Mouse (Mus musculus) midbrain, embryonic 14.5 days (tissue): ENCODE measurements around the gene Map7. TPM values are rescaled to one million over a fixed set of nuclear protein-coding genes. Genes with fewer than 3 reads are reported as not detected.
A peak's percentile ranks its signal among the peaks of the same experiment; 100 is the strongest.

Source experiments
- ATAC-seq: fragments of 200-750 bp; cut with Nextera tagmentation; 2 replicates; pipeline ENCODE4 v1.8.0; 2017; ENCODE audit warnings: moderate number of reproducible peaks, moderate library complexity; ENCODE audit not compliant: low FRiP score, low TSS enrichment
- DNase-seq: peaks from one replicate; pipeline ENCODE4 v3.0.0-alpha.2; 2015
- H3K27ac ChIP-seq: fragments of 300-500 bp; sonication (generic); replicated peaks from 2 replicates; pipeline ENCODE4 v1.5.1; 2014; ENCODE audit warnings: mild to moderate bottlenecking, low read depth, low read length, moderate library complexity
- H3K27me3 ChIP-seq: fragments of 300-500 bp; sonication (generic); 2 replicates; pipeline ENCODE4 v1.6.1; 2014; ENCODE audit warnings: low read length, control low read depth, mixed read lengths; ENCODE audit not compliant: control insufficient read depth, insufficient read depth
- H3K36me3 ChIP-seq: fragments of 300-500 bp; sonication (generic); 2 replicates; pipeline ENCODE4 v1.6.1; 2014; ENCODE audit warnings: low read length, control low read depth; ENCODE audit not compliant: control insufficient read depth, insufficient read depth
- H3K4me1 ChIP-seq: fragments of 300-500 bp; sonication (generic); 2 replicates; pipeline ENCODE4 v1.6.1; 2014; ENCODE audit warnings: mild to moderate bottlenecking, antibody characterized with exemption, low read length, control low read depth; ENCODE audit not compliant: control insufficient read depth, insufficient read depth
- H3K4me2 ChIP-seq: fragments of 300-500 bp; sonication (generic); 2 replicates; pipeline ENCODE4 v1.6.1; 2014; ENCODE audit warnings: mild to moderate bottlenecking, low read length, moderate library complexity
- H3K4me3 ChIP-seq: fragments of 300-500 bp; sonication (generic); replicated peaks from 2 replicates; pipeline ENCODE4 v1.5.1; 2014; ENCODE audit warnings: low read depth, low read length
- H3K9ac ChIP-seq: fragments of 300-500 bp; sonication (generic); replicated peaks from 2 replicates; pipeline ENCODE4 v1.6.1; 2014; ENCODE audit warnings: mild to moderate bottlenecking, low read length, moderate library complexity
- H3K9me3 ChIP-seq: fragments of 300-500 bp; sonication (generic); 2 replicates; pipeline ENCODE4 v1.6.1; 2016; ENCODE audit warnings: low read length, control low read depth, mixed read lengths; ENCODE audit not compliant: control insufficient read depth
- WGBS: fragments of 180-500 bp; shearing (Covaris S2); extraction: QIAGEN DNeasy Blood & Tissue Kit; methylation state at CpG from one replicate; pipeline ENCODE4 v1.1.7; 2014; 5-methylcytosine and 5-hydroxymethylcytosine counted together
- polyA plus RNA-seq: library from polyadenylated mRNA; unstranded; fragments of >200 nt; fragmentation: Nextera tagmentation; extraction: Ambion mirVana; gene quantifications from 2 replicates; pipeline ENCODE4 v1.2.1, GENCODE M21; 2014

Gene Map7
- polyA plus RNA-seq, 1 experiment from 2014 or later: 5.3 TPM

- ATAC-seq: no peak
- WGBS: 67% methylated on average over 6 of the region's 6 CpGs
- Histone ChIP-seq H3K4me2 (no peak overlapping the region), H3K4me1 (no peaks in the 10 kb centered on the region), H3K9ac (no peak overlapping the region), H3K27me3 (no peaks in the 10 kb centered on the region), H3K27ac (no peak overlapping the region), H3K36me3 (no peaks in the 10 kb centered on the region), H3K4me3 (no peak overlapping the region), H3K9me3 (no peaks in the 10 kb centered on the region)
- no peak for DNase-seq
Measured at GRCm38 (mm10) chr10:20202818-20203217, 54.5 kb downstream of the Map7 start.

DNA sequence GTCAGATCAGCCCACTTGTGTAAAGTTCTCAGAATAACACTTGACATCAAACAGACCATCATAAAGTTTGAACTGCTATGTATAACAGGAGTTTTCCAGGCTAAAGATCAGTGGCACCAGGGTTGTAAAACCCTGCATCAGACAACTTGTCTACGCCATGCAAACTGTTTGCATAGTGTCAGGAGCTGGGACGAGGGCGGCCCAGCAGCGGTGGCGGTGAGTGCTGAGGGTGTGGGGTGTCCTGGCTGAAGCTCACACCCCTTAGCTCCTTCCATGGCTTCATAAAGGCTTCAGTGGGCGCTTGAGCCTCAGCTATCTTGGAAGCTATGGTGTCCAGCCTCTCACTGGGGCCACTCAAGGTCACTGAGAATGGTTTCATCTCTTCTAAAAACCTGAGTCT, 55.2 kb downstream of the Map7 start:
- Histone ChIP-seq H3K27ac (no peak overlapping the region), H3K4me2 (no peak overlapping the region), H3K9me3 (no peaks in the 10 kb centered on the region), H3K4me1 (no peaks in the 10 kb centered on the region), H3K9ac (no peak overlapping the region), H3K4me3 (no peak overlapping the region), H3K36me3 (no peaks in the 10 kb centered on the region), H3K27me3 (no peaks in the 10 kb centered on the region)
- 95% methylated on average over 6 of the region's 6 CpGs for WGBS
- DNase-seq: no peak
- ATAC-seq: no peak

GRCm38 (mm10) chr10:20204696-20205431, 56.6 kb downstream of the Map7 start:
- 13% methylated on average over 20 of the region's 20 CpGs for WGBS
- DNase-seq (no peak), ATAC-seq (no peak)
- peak overlapping the region; percentile 18; the same call in 1 of the 2 replicates for H3K4me2 ChIP-seq
- H3K9me3 ChIP-seq: no peaks in the 10 kb centered on the region
- no peak overlapping the region for H3K9ac ChIP-seq
- no peaks in the 10 kb centered on the region for H3K27me3 ChIP-seq
- H3K4me1 ChIP-seq: no peaks in the 10 kb centered on the region
- H3K36me3 ChIP-seq: no peaks in the 10 kb centered on the region
- no peak overlapping the region for H3K4me3 ChIP-seq
- no peak overlapping the region for H3K27ac ChIP-seq

DNA sequence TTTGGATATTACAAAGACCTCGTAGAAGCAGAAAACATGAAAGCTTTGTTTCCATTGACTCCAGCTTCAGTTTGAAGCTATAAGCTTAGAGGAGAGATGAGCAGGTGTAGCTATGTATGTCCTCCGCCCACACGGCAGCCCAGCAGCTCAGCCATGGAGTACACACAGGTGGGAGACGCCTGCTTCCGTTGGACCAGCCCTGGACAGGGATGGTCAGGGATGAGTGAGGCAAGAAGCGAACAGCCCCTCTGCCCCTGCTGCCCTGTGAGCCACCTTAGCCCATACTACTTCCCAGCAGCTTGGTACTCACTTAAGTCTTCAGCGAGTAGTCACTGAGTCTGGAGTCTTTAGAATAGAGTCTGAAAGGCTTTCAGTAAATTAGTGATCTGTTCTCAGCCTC, 58.7 kb downstream of the Map7 start:
- H3K36me3 ChIP-seq: no peaks in the 10 kb centered on the region
- no peak overlapping the region for H3K4me2 ChIP-seq
- H3K9me3 ChIP-seq: no peaks in the 10 kb centered on the region
- H3K27me3 ChIP-seq: no peaks in the 10 kb centered on the region
- H3K27ac ChIP-seq: no peak overlapping the region
- ATAC-seq (no peak), DNase-seq (no peak)
- no peak overlapping the region for H3K4me3 ChIP-seq
- 55% methylated on average over 7 of the region's 7 CpGs for WGBS
- no peaks in the 10 kb centered on the region for H3K4me1 ChIP-seq
- no peak overlapping the region for H3K9ac ChIP-seq

GRCm38 (mm10) chr10:20209609-20210341, 61.5 kb downstream of the Map7 start:
- WGBS: 94% methylated on average over 5 of the region's 5 CpGs
- ATAC-seq: no peak
- Histone ChIP-seq H3K4me1 (no peaks in the 10 kb centered on the region), H3K4me2 (no peak overlapping the region), H3K9me3 (no peaks in the 10 kb centered on the region), H3K27me3 (no peaks in the 10 kb centered on the region), H3K36me3 (no peaks in the 10 kb centered on the region), H3K27ac (no peak overlapping the region), H3K4me3 (no peak overlapping the region), H3K9ac (no peak overlapping the region)
- DNase-seq: no peak

- H3K4me1 ChIP-seq: no peaks in the 10 kb centered on the region
Measured at GRCm38 (mm10) chr10:20214418-20214817, 66.1 kb downstream of the Map7 start.

GRCm38 (mm10) chr10:20216982-20217381, 68.7 kb downstream of the Map7 start:
- Histone ChIP-seq H3K4me2 (no peak overlapping the region), H3K27ac (no peak overlapping the region), H3K4me3 (no peak overlapping the region), H3K4me1 (no peaks in the 10 kb centered on the region), H3K27me3 (no peaks in the 10 kb centered on the region), H3K9ac (no peak overlapping the region), H3K9me3 (no peaks in the 10 kb centered on the region), H3K36me3 (no peaks in the 10 kb centered on the region)
- DNase-seq: no peak
- 79% methylated on average over 6 of the region's 6 CpGs for WGBS
- no peak for ATAC-seq

More at GRCm38 (mm10) chr10:20214418-20214817, 66.1 kb downstream of the Map7 start:
- Histone ChIP-seq H3K36me3 (no peaks in the 10 kb centered on the region), H3K9ac (no peak overlapping the region), H3K4me2 (no peak overlapping the region), H3K9me3 (no peaks in the 10 kb centered on the region), H3K27me3 (no peaks in the 10 kb centered on the region), H3K4me3 (no peak overlapping the region), H3K27ac (no peak overlapping the region)
- DNase-seq: no peak
- no peak for ATAC-seq
- 92% methylated on average over 4 of the region's 4 CpGs for WGBS

GRCm38 (mm10) chr10:20218866-20219265, 70.6 kb downstream of the Map7 start:
- H3K4me2 ChIP-seq: no peak overlapping the region
- H3K4me1 ChIP-seq: no peaks in the 10 kb centered on the region
- ATAC-seq: no peak
- no peak overlapping the region for H3K9ac ChIP-seq
- H3K27ac ChIP-seq: no peak overlapping the region
- no peaks in the 10 kb centered on the region for H3K27me3 ChIP-seq
- H3K36me3 ChIP-seq: no peaks in the 10 kb centered on the region
- no peak overlapping the region for H3K4me3 ChIP-seq
- DNase-seq: no peak
- H3K9me3 ChIP-seq: no peaks in the 10 kb centered on the region
- 67% methylated on average over 4 of the region's 4 CpGs for WGBS

- H3K9ac ChIP-seq: no peak overlapping the region
- H3K4me2 ChIP-seq: no peak overlapping the region
- ATAC-seq: no peak
- no peaks in the 10 kb centered on the region for H3K9me3 ChIP-seq
- 91% methylated on average over 8 of the region's 8 CpGs for WGBS
- no peak for DNase-seq
- no peaks in the 10 kb centered on the region for H3K36me3 ChIP-seq
- no peaks in the 10 kb centered on the region for H3K4me1 ChIP-seq
- H3K27ac ChIP-seq: no peak overlapping the region
- no peak overlapping the region for H3K4me3 ChIP-seq
- H3K27me3 ChIP-seq: no peaks in the 10 kb centered on the region
Measured at GRCm38 (mm10) chr10:20219538-20219937, 71.3 kb downstream of the Map7 start.
